ENCODE assay signal across 22 mouse cellular contexts in the genomic region with DNA sequence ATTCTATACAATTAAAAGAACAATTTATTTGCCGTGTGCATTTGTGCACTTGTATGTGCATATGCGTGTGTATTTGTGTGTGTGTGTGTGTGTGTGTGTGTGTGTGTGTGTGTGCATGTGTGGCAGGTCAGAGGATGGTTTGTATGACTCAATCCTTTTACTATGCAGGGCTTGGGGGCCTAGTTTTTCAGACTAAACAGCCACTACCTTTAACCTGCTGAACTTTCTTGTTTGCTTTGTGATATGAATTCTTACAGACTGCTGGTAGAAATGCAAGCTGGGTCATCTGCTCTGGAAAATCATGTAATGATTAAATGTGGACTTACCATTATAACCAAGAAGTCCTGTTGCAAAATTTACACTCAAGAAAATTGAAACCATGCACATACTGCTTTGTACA. TPM values are rescaled to one million over a fixed set of nuclear protein-coding genes. Genes with fewer than 3 reads are reported as not detected.
DNase-seq lines count a peak whose midpoint lies in the region; ATAC-seq and TF ChIP-seq lines count a peak whose summit lies in the region.
"Had no signal": no experiment of that assay in that cellular context is flagged by ENCODE, and none has a peak within 500 bp of the region (broad histone marks: within the 10 kb centered on the region; RNA-seq: fewer than 3 reads in every experiment).

No protein-coding gene starts in this region.

- no peaks in the 10 kb centered on the region for H3K27me3 ChIP-seq in intestine, embryonic 15.5 days (replicated peaks)
- no peaks in the 10 kb centered on the region for H3K27me3 ChIP-seq in intestine, postnatal 0 days (replicated peaks; ENCODE audit: control insufficient read depth, insufficient read depth, low read length)
- no peaks in the 10 kb centered on the region for H3K27me3 ChIP-seq in stomach, embryonic 14.5 days (ENCODE audit: control insufficient read depth, insufficient read depth, low read length)
- H3K27me3 ChIP-seq in stomach, postnatal 0 days (ENCODE audit: control insufficient read depth, insufficient read depth, low read length), result no peaks in the 10 kb centered on the region
- no peaks in the 10 kb centered on the region for H3K27me3 ChIP-seq in intestine, embryonic 16.5 days (replicated peaks; ENCODE audit: control insufficient read depth, insufficient read depth, low read length)
- H3K27me3 ChIP-seq: CH12.LX, Patski had no signal

- H3K4me2 ChIP-seq in intestine, embryonic 15.5 days (replicated peaks), result no peak overlapping the region
- no peak overlapping the region for H3K4me2 ChIP-seq in intestine, postnatal 0 days (replicated peaks; ENCODE audit: low read depth)
- H3K4me2 ChIP-seq in stomach, embryonic 14.5 days (replicated peaks; ENCODE audit: low read depth, low read length), result no peak overlapping the region
- H3K4me2 ChIP-seq in stomach, postnatal 0 days (replicated peaks; ENCODE audit: low read depth), result no peak overlapping the region
- no peak overlapping the region for H3K4me2 ChIP-seq in intestine, embryonic 16.5 days (ENCODE audit: low read depth, low read length)

- H3K4me3 ChIP-seq in intestine, embryonic 15.5 days (replicated peaks), result no peak overlapping the region
- H3K4me3 ChIP-seq in intestine, postnatal 0 days (ENCODE audit: low read depth, low read length), result no peak overlapping the region
- no peak overlapping the region for H3K4me3 ChIP-seq in stomach, embryonic 14.5 days (ENCODE audit: low read depth, low read length)
- H3K4me3 ChIP-seq in stomach, postnatal 0 days (ENCODE audit: low read depth, low read length), result no peak overlapping the region
- no peak overlapping the region for H3K4me3 ChIP-seq in intestine, embryonic 16.5 days (ENCODE audit: low read length)

- no peaks in the 10 kb centered on the region for H3K4me1 ChIP-seq in intestine, embryonic 15.5 days (replicated peaks)
- no peaks in the 10 kb centered on the region for H3K4me1 ChIP-seq in intestine, postnatal 0 days (replicated peaks; ENCODE audit: control insufficient read depth, insufficient read depth, low read length)
- no peaks in the 10 kb centered on the region for H3K4me1 ChIP-seq in stomach, embryonic 14.5 days (ENCODE audit: control insufficient read depth, insufficient read depth, low read length)
- no peaks in the 10 kb centered on the region for H3K4me1 ChIP-seq in stomach, postnatal 0 days (replicated peaks; ENCODE audit: control insufficient read depth, insufficient read depth)
- H3K4me1 ChIP-seq in intestine, embryonic 16.5 days (ENCODE audit: control insufficient read depth, insufficient read depth, low read length), result no peaks in the 10 kb centered on the region

- H3K9ac ChIP-seq in intestine, embryonic 15.5 days, result no peak overlapping the region
- no peak overlapping the region for H3K9ac ChIP-seq in intestine, postnatal 0 days (ENCODE audit: low read depth, low read length)
- no peak overlapping the region for H3K9ac ChIP-seq in stomach, embryonic 14.5 days (replicated peaks; ENCODE audit: low read depth, low read length)
- no peak overlapping the region for H3K9ac ChIP-seq in stomach, postnatal 0 days (ENCODE audit: low read length)
- H3K9ac ChIP-seq in intestine, embryonic 16.5 days (ENCODE audit: low read depth, low read length), result no peak overlapping the region

- H3K36me3 ChIP-seq in intestine, embryonic 15.5 days, result no peaks in the 10 kb centered on the region
- H3K36me3 ChIP-seq in intestine, postnatal 0 days (ENCODE audit: control insufficient read depth, insufficient read depth), result no peaks in the 10 kb centered on the region
- H3K36me3 ChIP-seq in stomach, embryonic 14.5 days (ENCODE audit: control insufficient read depth, insufficient read depth, low read length), result no peaks in the 10 kb centered on the region
- no peaks in the 10 kb centered on the region for H3K36me3 ChIP-seq in stomach, postnatal 0 days (ENCODE audit: control insufficient read depth, insufficient read depth, low read length)
- H3K36me3 ChIP-seq in intestine, embryonic 16.5 days (ENCODE audit: control insufficient read depth, insufficient read depth, low read length), result no peaks in the 10 kb centered on the region
- H3K36me3 ChIP-seq: G1E had no signal

- DNase-seq in stomach, postnatal 0 days (ENCODE audit: low spot score), result no peak
- peak; percentile 15 for DNase-seq in yolk sac, embryonic 10.5 days (ENCODE audit: low spot score)
- DNase-seq in cerebellum, postnatal 14 days, result no peak
- no peak for DNase-seq in spleen, postnatal 4 days (ENCODE audit: low spot score in 2 of 2)
- DNase-seq: adrenal gland, adult 2 months; adrenal gland, adult 8-10 months; adrenal gland, postnatal 10 days; adrenal gland, postnatal 14 days; adrenal gland, postnatal 25 days; adrenal gland, postnatal 36 days; B cell, adult 2 months; cerebellum, adult 11 months; cerebellum, adult 11-12 months had no signal

- TF ChIP-seq EP300 in stomach, postnatal 0 days (optimal IDR thresholded peaks at IDR 0.05), result no peak

- no peak for TF ChIP-seq CTCF in intestine, postnatal 0 days (IDR thresholded peaks at IDR 0.05; ENCODE audit: low read depth)
- no peak for TF ChIP-seq CTCF in stomach, postnatal 0 days (IDR thresholded peaks at IDR 0.05; ENCODE audit: low read depth)

- no peak overlapping the region for H3K27ac ChIP-seq in intestine, embryonic 15.5 days
- no peak overlapping the region for H3K27ac ChIP-seq in intestine, postnatal 0 days (ENCODE audit: low read depth, low read length)
- H3K27ac ChIP-seq in stomach, embryonic 14.5 days (ENCODE audit: low read length), result no peak overlapping the region
- H3K27ac ChIP-seq in stomach, postnatal 0 days (replicated peaks), result no peak overlapping the region
- H3K27ac ChIP-seq in intestine, embryonic 16.5 days (ENCODE audit: low read length), result no peak overlapping the region

- peak; percentile 86 for ATAC-seq in intestine, embryonic 15.5 days
- ATAC-seq in intestine, postnatal 0 days, result no peak
- 0 out of 2 replicates have a peak, but pooled peaks have one; percentile 33 for ATAC-seq in stomach, embryonic 14.5 days (ENCODE audit: insufficient number of reproducible peaks, insufficient read depth, low FRiP score, low read depth)
- ATAC-seq in stomach, postnatal 0 days (ENCODE audit: low FRiP score, low TSS enrichment), result no peak
- peak; percentile 78 for ATAC-seq in intestine, embryonic 16.5 days
- ATAC-seq: activated CD4-positive, CD25-positive, alpha-beta regulatory T cell, adult 4 months; CD4-positive, CD25-positive, alpha-beta regulatory T cell, adult 4 months; Patski had no signal

- 67% methylated on average over 2 of the region's 2 CpGs for WGBS in intestine, embryonic 15.5 days
- 45% methylated on average over 2 of the region's 2 CpGs for WGBS in intestine, postnatal 0 days
- WGBS in stomach, embryonic 14.5 days, result 83% methylated on average over 2 of the region's 2 CpGs
- 74% methylated on average over 2 of the region's 2 CpGs for WGBS in stomach, postnatal 0 days
- 72% methylated on average over 2 of the region's 2 CpGs for WGBS in intestine, embryonic 16.5 days

- H3K9me3 ChIP-seq in intestine, embryonic 15.5 days, result no peaks in the 10 kb centered on the region
- H3K9me3 ChIP-seq in intestine, postnatal 0 days (ENCODE audit: control insufficient read depth), result no peaks in the 10 kb centered on the region
- no peaks in the 10 kb centered on the region for H3K9me3 ChIP-seq in stomach, embryonic 14.5 days (ENCODE audit: control insufficient read depth, low read depth, low read length)
- H3K9me3 ChIP-seq in stomach, postnatal 0 days (ENCODE audit: control insufficient read depth, low read length), result no peaks in the 10 kb centered on the region
- no peaks in the 10 kb centered on the region for H3K9me3 ChIP-seq in intestine, embryonic 16.5 days (ENCODE audit: control insufficient read depth, low read length)

RNA-seq across cellular contexts. Expression of a gene that starts 18.0 kb away (rescaled TPM):
- 12.9 and 13.4 TPM in 2 replicates for polyA plus RNA-seq in intestine, embryonic 15.5 days (2015; fragmentation: Nextera tagmentation; extraction: Ambion mirVana)
- 6.9 and 8.5 TPM in 2 replicates for polyA plus RNA-seq in intestine, postnatal 0 days (2015; fragmentation: Nextera tagmentation; extraction: Ambion mirVana)
- 16.5 and 18.5 TPM in 2 replicates for polyA plus RNA-seq in stomach, embryonic 14.5 days (2014; fragmentation: Nextera tagmentation; extraction: Ambion mirVana)
- polyA plus RNA-seq in stomach, postnatal 0 days (2015; fragmentation: Nextera tagmentation; extraction: Ambion mirVana), result 9.1 and 10.9 TPM in 2 replicates
- polyA plus RNA-seq in intestine, embryonic 16.5 days (2015; fragmentation: Nextera tagmentation; extraction: Ambion mirVana), result 11.0 and 12.1 TPM in 2 replicates
- polyA plus RNA-seq: G1E had no signal

Comparison
In these comparisons a context has a peak if more than half of its experiments do, and no peak if none do; other contexts are left out.
1. ATAC-seq: peak in intestine, embryonic 15.5 days (single experiment), stomach, embryonic 14.5 days (single experiment) and intestine, embryonic 16.5 days (single experiment); none in intestine, postnatal 0 days (single experiment) and stomach, postnatal 0 days (single experiment).